ENCODE assay signal across 26 mouse cellular contexts in the genomic region with DNA sequence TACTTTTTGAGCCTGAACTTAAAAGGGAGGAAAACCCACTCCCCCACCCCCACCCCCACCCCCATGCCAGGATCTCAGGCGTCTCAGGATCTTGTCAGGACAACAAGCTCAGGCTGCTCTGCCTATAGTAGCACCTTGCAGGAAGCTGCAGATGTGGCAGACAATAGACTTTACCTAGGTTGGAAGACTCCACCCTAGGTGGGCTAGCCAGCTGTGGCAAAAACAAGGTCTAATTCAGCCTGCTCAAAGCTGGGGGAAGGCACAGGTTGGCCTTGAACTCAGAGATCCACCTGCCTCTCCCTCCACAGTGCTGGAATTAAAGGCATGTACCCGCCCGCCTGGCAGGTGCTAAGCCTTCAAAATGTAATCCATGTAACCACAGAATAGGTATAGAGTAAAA. TPM values are rescaled to one million over a fixed set of nuclear protein-coding genes. Genes with fewer than 3 reads are reported as not detected.
DNase-seq lines count a peak whose midpoint lies in the region; TF ChIP-seq lines count a peak whose summit lies in the region.
"Had no signal": no experiment of that assay in that cellular context is flagged by ENCODE, and none has a peak within 500 bp of the region (broad histone marks: within the 10 kb centered on the region; RNA-seq: fewer than 3 reads in every experiment).

No protein-coding gene starts in this region.

- no peak overlapping the region for H3K4me3 ChIP-seq in kidney, adult 2 months (ENCODE audit: insufficient read depth, low read depth, low read length)

- TF ChIP-seq POLR2A in kidney, adult 2 months (IDR thresholded peaks at IDR 0.05; ENCODE audit: low read depth, low read length), result no peak

- H3K4me1 ChIP-seq in kidney, adult 2 months (ENCODE audit: control insufficient read depth, insufficient read depth, low read length), result peaks cover 3% of the 10 kb centered on the region; the same call in 1 of the 2 replicates

- 79% methylated on average over 3 of the region's 3 CpGs for WGBS in kidney, adult 2 months

- intact Hi-C loops in left cerebral cortex, postnatal 4 days (cut with DNase I), result loop anchor here (10.0 kb wide), 1 partner anchor 664 kb away; no protein-coding TSS in a partner anchor

- DNase-seq in ES-CJ7 (ENCODE audit: low read depth, low spot score) (peak; percentile 81), R1 (ENCODE audit: low read depth, low spot score) (peak; percentile 69), ZHBTc4 (ENCODE audit: low read depth, low spot score) (peak; percentile 37)
- no peak for DNase-seq in kidney, adult 2 months
- no peak for DNase-seq in thymus, postnatal 0 days (ENCODE audit: low spot score)
- DNase-seq in left cerebral cortex, postnatal 4 days, result no peak
- DNase-seq: adrenal gland, adult 2 months; adrenal gland, adult 8-10 months; adrenal gland, postnatal 10 days; adrenal gland, postnatal 14 days; adrenal gland, postnatal 25 days; adrenal gland, postnatal 36 days; B cell, adult 2 months; cerebellum, adult 11 months; cerebellum, adult 11-12 months; cerebellum, adult 18-20 months; cerebellum, adult 2 months; cerebellum, adult 8-10 months; cerebellum, adult 9-10 months had no signal

- H3K27ac ChIP-seq in kidney, adult 2 months (ENCODE audit: insufficient read depth, low read depth, low read length), result no peak overlapping the region

- no peaks in the 10 kb centered on the region for H3K27me3 ChIP-seq in kidney, adult 2 months (replicated peaks; ENCODE audit: control insufficient read depth, insufficient read depth, low read length)
- H3K27me3 ChIP-seq: CH12.LX had no signal

- H3K36me3 ChIP-seq in kidney, adult 2 months (ENCODE audit: control insufficient read depth, insufficient read depth, low read length), result no peaks in the 10 kb centered on the region
- H3K36me3 ChIP-seq: G1E had no signal

- TF ChIP-seq CTCF in kidney, adult 2 months (conservative IDR thresholded peaks at IDR 0.05; ENCODE audit: insufficient read depth, insufficient read length, low read depth, low read length), result no peak

RNA-seq across cellular contexts. Expression of a gene that starts 4.2 kb away (rescaled TPM):
- 82.6 and 107 TPM in 2 replicates for polyA plus RNA-seq in kidney, adult 2 months (2012; rRNA removed)
- polyA plus RNA-seq in thymus, postnatal 0 days (2015; fragmentation: Nextera tagmentation; extraction: Ambion mirVana), result 201 and 206 TPM in 2 replicates
- total RNA-seq in left cerebral cortex, postnatal 4 days (2021), result 100 to 1,000 TPM; 120 to 122 TPM

RNA-seq across cellular contexts. Expression of a gene that starts 23.4 kb away (rescaled TPM):
- polyA plus RNA-seq in kidney, adult 2 months (2012; rRNA removed), result 0.08 and 0.31 TPM in 2 replicates
- polyA plus RNA-seq in thymus, postnatal 0 days (2015; fragmentation: Nextera tagmentation; extraction: Ambion mirVana), result not detected in 2 replicates
- total RNA-seq in left cerebral cortex, postnatal 4 days (2021), result not detected
- total RNA-seq: G1E, MEL had no signal
- polyA plus RNA-seq: brain, embryonic 14.5 days; C2C12; CD4-positive, CD25-positive, alpha-beta regulatory T cell, adult 4 months; cerebellum, adult 2 months; G1E; Patski had no signal

RNA-seq across cellular contexts. Expression of a gene that starts 50.6 kb away (rescaled TPM):
- polyA plus RNA-seq in kidney, adult 2 months (2012; rRNA removed), result 19.9 and 22.6 TPM in 2 replicates
- polyA plus RNA-seq in thymus, postnatal 0 days (2015; fragmentation: Nextera tagmentation; extraction: Ambion mirVana), result 32.8 and 36.3 TPM in 2 replicates
- 10 to 100 TPM; 62.7 to 64.6 TPM for total RNA-seq in left cerebral cortex, postnatal 4 days (2021)

Comparison
In these comparisons a context has a peak if more than half of its experiments do, and no peak if none do; other contexts are left out.
1. DNase-seq: peak in ES-CJ7 (single experiment), R1 (single experiment) and ZHBTc4 (single experiment); none in kidney, adult 2 months (single experiment), thymus, postnatal 0 days (single experiment) and left cerebral cortex, postnatal 4 days (single experiment).